Mouse (Mus musculus) ES-Bruce4 (cell line): ENCODE measurements around the gene Mipol1.

Experiments used
- CTCF ChIP-seq: IDR thresholded peaks from one replicate; pipeline ENCODE4 v1.8.1; 2011; ENCODE audit warnings: low read depth, low read length
- EP300 ChIP-seq: IDR thresholded peaks from 2 replicates; pipeline ENCODE4 v1.6.1; 2011; ENCODE audit warnings: low read depth, low read length; ENCODE audit not compliant: insufficient read depth

- TF ChIP-seq CTCF (no peak), EP300 (no peak)
Observed at GRCm38 (mm10) chr12:57400186-57400585, 170.0 kb downstream of the Mipol1 start.
